14 mouse cellular contexts compared by ENCODE assay signal in the genomic region with DNA sequence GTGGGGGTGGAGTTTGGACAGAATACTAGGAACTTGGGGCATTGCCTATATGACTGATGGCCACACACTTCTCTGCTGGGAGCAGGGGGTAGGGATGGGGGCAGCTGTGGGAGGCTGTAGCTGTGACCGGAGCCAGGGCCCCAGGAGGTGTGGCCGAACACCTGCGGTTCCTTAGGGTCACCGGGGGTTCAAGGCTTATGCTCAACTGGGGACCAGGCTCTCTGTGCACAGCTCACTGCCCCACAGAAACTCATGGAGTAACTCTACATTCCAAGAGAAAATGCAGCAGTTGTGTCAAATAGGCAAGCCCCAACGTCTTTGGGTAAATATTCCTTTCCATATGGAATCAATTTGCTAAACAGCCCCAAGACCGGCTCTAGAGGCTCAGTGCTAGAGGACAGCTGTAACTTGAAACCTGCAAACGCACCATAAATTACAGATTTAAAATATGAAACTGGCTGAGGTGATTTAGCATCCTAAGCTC. TPM values are rescaled to one million over a fixed set of nuclear protein-coding genes. Genes with fewer than 3 reads are reported as not detected.
A peak's percentile ranks its signal among the peaks of the same experiment; 100 is the strongest.
DNase-seq lines count a peak whose midpoint lies in the region; ATAC-seq lines count a peak whose summit lies in the region.
"Had no signal": no experiment of that assay in that cellular context is flagged by ENCODE, and none has a peak within 500 bp of the region (broad histone marks: within the 10 kb centered on the region; RNA-seq: fewer than 3 reads in every experiment).

No protein-coding gene starts in this region.

- H3K27ac ChIP-seq in intestine, embryonic 16.5 days (ENCODE audit: low read length) = no peak overlapping the region
- no peak overlapping the region for H3K27ac ChIP-seq in intestine, embryonic 15.5 days
- peak overlapping the region; percentile 95 for H3K27ac ChIP-seq in limb, embryonic 12.5 days

- H3K4me3 ChIP-seq in intestine, embryonic 16.5 days (ENCODE audit: low read length) = no peak overlapping the region
- H3K4me3 ChIP-seq in intestine, embryonic 15.5 days (replicated peaks) = no peak overlapping the region
- H3K4me3 ChIP-seq in limb, embryonic 12.5 days (replicated peaks) = no peak overlapping the region

- 0 out of 2 replicates have a peak, but pooled peaks cover 2% of the 10 kb centered on the region for H3K4me1 ChIP-seq in intestine, embryonic 16.5 days (ENCODE audit: control insufficient read depth, insufficient read depth, low read length)
- H3K4me1 ChIP-seq in intestine, embryonic 15.5 days (replicated peaks) = no peaks in the 10 kb centered on the region
- peaks cover 39% of the 10 kb centered on the region for H3K4me1 ChIP-seq in limb, embryonic 12.5 days (replicated peaks)

- DNase-seq in 3T3-L1 (ENCODE audit: low read depth, low spot score) (peak; percentile 81), liver (no peak)
- DNase-seq in embryo, embryonic 11.5 days (ENCODE audit: low read depth, low spot score) = peak; percentile 48
- no peak for DNase-seq in B cell, adult 2 months
- DNase-seq: adrenal gland, postnatal 10 days; layer of hippocampus, adult 9-11 months; left cerebral cortex, postnatal 4 days; lung, postnatal 14 days; thymus, adult 2 months had no signal

- no peaks in the 10 kb centered on the region for H3K27me3 ChIP-seq in intestine, embryonic 16.5 days (replicated peaks; ENCODE audit: control insufficient read depth, insufficient read depth, low read length)
- H3K27me3 ChIP-seq in intestine, embryonic 15.5 days (replicated peaks) = no peaks in the 10 kb centered on the region
- no peaks in the 10 kb centered on the region for H3K27me3 ChIP-seq in limb, embryonic 12.5 days
- H3K27me3 ChIP-seq: Patski had no signal

- WGBS in intestine, embryonic 16.5 days = 41% methylated on average over 7 of the region's 7 CpGs
- WGBS in intestine, embryonic 15.5 days = 33% methylated on average over 7 of the region's 7 CpGs
- 4% methylated on average over 7 of the region's 7 CpGs for WGBS in limb, embryonic 12.5 days

- H3K36me3 ChIP-seq in intestine, embryonic 16.5 days (ENCODE audit: control insufficient read depth, insufficient read depth, low read length) = no peaks in the 10 kb centered on the region; the same call in 1 of the 2 replicates
- H3K36me3 ChIP-seq in intestine, embryonic 15.5 days = no peaks in the 10 kb centered on the region
- no peaks in the 10 kb centered on the region for H3K36me3 ChIP-seq in limb, embryonic 12.5 days

- ATAC-seq in intestine, embryonic 16.5 days = peak; percentile 25; the same call in 1 of the 2 replicates
- no peak for ATAC-seq in intestine, embryonic 15.5 days
- peak; percentile 90 for ATAC-seq in limb, embryonic 12.5 days (ENCODE audit: insufficient number of reproducible peaks, insufficient read depth, low FRiP score, low TSS enrichment, low read depth)
- ATAC-seq: intestine, postnatal 0 days; Patski had no signal

- H3K9me3 ChIP-seq in intestine, embryonic 16.5 days (ENCODE audit: control insufficient read depth, low read length) = no peaks in the 10 kb centered on the region
- H3K9me3 ChIP-seq in intestine, embryonic 15.5 days = no peaks in the 10 kb centered on the region
- H3K9me3 ChIP-seq in limb, embryonic 12.5 days = peaks cover 5% of the 10 kb centered on the region; the same call in 1 of the 2 replicates

- no peak overlapping the region for H3K4me2 ChIP-seq in intestine, embryonic 16.5 days (ENCODE audit: low read depth, low read length)
- no peak overlapping the region for H3K4me2 ChIP-seq in intestine, embryonic 15.5 days (replicated peaks)
- peak overlapping the region; percentile 37 for H3K4me2 ChIP-seq in limb, embryonic 12.5 days

- H3K9ac ChIP-seq in intestine, embryonic 16.5 days (ENCODE audit: low read depth, low read length) = no peak overlapping the region
- H3K9ac ChIP-seq in intestine, embryonic 15.5 days = no peak overlapping the region
- no peak overlapping the region for H3K9ac ChIP-seq in limb, embryonic 12.5 days (replicated peaks)

RNA-seq across cellular contexts. Expression of gene Ankrd55, which starts 58.5 kb away (rescaled TPM):
- 0.16 and 0.21 TPM in 2 replicates for polyA plus RNA-seq in intestine, embryonic 16.5 days (2015; fragmentation: Nextera tagmentation; extraction: Ambion mirVana)
- 0.21 and 0.25 TPM in 2 replicates for polyA plus RNA-seq in intestine, embryonic 15.5 days (2015; fragmentation: Nextera tagmentation; extraction: Ambion mirVana)
- polyA plus RNA-seq in limb, embryonic 12.5 days (2016; fragmentation: Nextera tagmentation; extraction: Ambion mirVana) = 0.65 and 0.89 TPM in 2 replicates

Comparison
In these comparisons a context has a peak if more than half of its experiments do, and no peak if none do; other contexts are left out.
1. DNase-seq: peak in 3T3-L1 (single experiment) and embryo, embryonic 11.5 days (single experiment); none in liver (single experiment) and B cell, adult 2 months (0 of 2).